Mouse (Mus musculus) liver, postnatal 0 days (tissue): ENCODE results near the gene Olfr516. TPM values are rescaled to one million over a fixed set of nuclear protein-coding genes. Genes with fewer than 3 reads are reported as not detected.

Source experiments
- ATAC-seq: fragments of 200-750 bp; cut with Nextera tagmentation; 2 replicates; pipeline ENCODE4 v1.8.0; 2017; ENCODE audit warnings: mild to moderate bottlenecking, moderate library complexity
- DNase-seq: peaks from one replicate; pipeline ENCODE4 v3.0.0-alpha.2; 2016
- H3K27ac ChIP-seq: fragments of 300-500 bp; sonication (generic); 2 replicates; pipeline ENCODE4 v1.5.1; 2014; ENCODE audit warnings: antibody characterized with exemption, moderate library complexity, mild to moderate bottlenecking, low read depth
- H3K27me3 ChIP-seq: fragments of 300-500 bp; sonication (generic); 2 replicates; pipeline ENCODE4 v1.6.1; 2014; ENCODE audit warnings: low read length, control low read depth, mixed read lengths; ENCODE audit not compliant: insufficient read depth
- H3K36me3 ChIP-seq: fragments of 300-500 bp; sonication (generic); replicated peaks from 2 replicates; pipeline ENCODE4 v1.6.1; 2014; ENCODE audit warnings: mild to moderate bottlenecking, control low read depth, low read length, moderate library complexity, mixed read lengths; ENCODE audit not compliant: insufficient read depth
- H3K4me1 ChIP-seq: fragments of 300-500 bp; sonication (generic); 2 replicates; pipeline ENCODE4 v1.6.1; 2014; ENCODE audit warnings: antibody characterized with exemption, mild to moderate bottlenecking, control low read depth; ENCODE audit not compliant: insufficient read depth
- H3K4me2 ChIP-seq: fragments of 300-500 bp; sonication (generic); 2 replicates; pipeline ENCODE4 v1.6.1; 2014; ENCODE audit warnings: low read depth, mild to moderate bottlenecking, low read length, moderate library complexity, mixed read lengths
- H3K4me3 ChIP-seq: fragments of 300-500 bp; sonication (generic); 2 replicates; pipeline ENCODE4 v1.5.1; 2014; ENCODE audit warnings: low read depth, low read length
- H3K9ac ChIP-seq: fragments of 300-500 bp; sonication (generic); replicated peaks from 2 replicates; pipeline ENCODE4 v1.6.1; 2014; ENCODE audit warnings: mild to moderate bottlenecking, moderate library complexity
- H3K9me3 ChIP-seq: fragments of 300-500 bp; sonication (generic); 2 replicates; pipeline ENCODE4 v1.6.1; 2016; ENCODE audit warnings: mild to moderate bottlenecking, control low read depth, low read length, mixed read lengths
- CTCF ChIP-seq: sonication (generic); IDR thresholded peaks from 2 replicates; pipeline ENCODE4 v1.5.1; 2016; ENCODE audit warnings: antibody characterized with exemption, low read depth
- EP300 ChIP-seq: IDR thresholded peaks from 2 replicates; pipeline ENCODE4 v1.6.1; 2016; ENCODE audit warnings: antibody characterized with exemption, low read depth, mild to moderate bottlenecking
- WGBS: fragments of 180-500 bp; shearing (Covaris S2); extraction: QIAGEN DNeasy Blood & Tissue Kit; methylation state at CpG from one replicate; pipeline ENCODE4 v1.1.7; 2014; ENCODE audit not compliant: insufficient replicate concordance; 5-methylcytosine and 5-hydroxymethylcytosine counted together
- polyA plus RNA-seq: library from polyadenylated mRNA; unstranded; fragments of >200 nt; fragmentation: Nextera tagmentation; extraction: Ambion mirVana; gene quantifications from 2 replicates; pipeline ENCODE4 v1.2.1, GENCODE M21; 2015

Gene Olfr516
- polyA plus RNA-seq, 1 experiment from 2014 or later, result not detected

GRCm38 (mm10) chr7:108797205-108797933, 53.0 kb downstream of the Olfr516 start:
- H3K4me2 ChIP-seq, result no peak overlapping the region
- H3K4me1 ChIP-seq, result no peaks in the 10 kb centered on the region
- no peak for ATAC-seq
- no peak overlapping the region for H3K4me3 ChIP-seq
- H3K9me3 ChIP-seq, result no peaks in the 10 kb centered on the region
- H3K27ac ChIP-seq, result no peak overlapping the region
- H3K9ac ChIP-seq, result no peak overlapping the region
- H3K36me3 ChIP-seq, result no peaks in the 10 kb centered on the region
- no peak for DNase-seq
- TF ChIP-seq CTCF, result no peak
- no peak for TF ChIP-seq EP300
- 47% methylated on average over 1 of the region's 1 CpGs for WGBS
- H3K27me3 ChIP-seq, result no peaks in the 10 kb centered on the region

Other genes with a start within 250 kb of the Olfr516 start
- gene Olfr506, start 239.7 kb downstream of the Olfr516 start, polyA plus RNA-seq, result not detected in 2 replicates
- not detected in 2 replicates for gene Olfr507, start 228.7 kb downstream of the Olfr516 start, polyA plus RNA-seq
- not detected in 2 replicates for gene Olfr508, start 220.5 kb downstream of the Olfr516 start, polyA plus RNA-seq
- not detected in 2 replicates for gene Olfr509, start 198.6 kb downstream of the Olfr516 start, polyA plus RNA-seq
- gene Olfr510, start 184.1 kb downstream of the Olfr516 start, polyA plus RNA-seq, result not detected in 2 replicates
- not detected in 2 replicates for gene Olfr512, start 137.2 kb downstream of the Olfr516 start, polyA plus RNA-seq
- not detected in 2 replicates for gene Olfr513, start 99.6 kb downstream of the Olfr516 start, polyA plus RNA-seq
- gene Olfr514, start 24.5 kb downstream of the Olfr516 start, polyA plus RNA-seq, result not detected in 2 replicates
- not detected in 2 replicates for gene Olfr517, start 21.9 kb upstream of the Olfr516 start, polyA plus RNA-seq
- not detected in 2 replicates for gene Olfr518, start 34.5 kb upstream of the Olfr516 start, polyA plus RNA-seq
- gene Olfr519, start 43.9 kb upstream of the Olfr516 start, polyA plus RNA-seq, result not detected in 2 replicates
- gene Nlrp10, start 79.6 kb upstream of the Olfr516 start, polyA plus RNA-seq, result not detected in 2 replicates
- 34.6 and 36.9 TPM in 2 replicates for gene Eif3f, start 83.9 kb upstream of the Olfr516 start, polyA plus RNA-seq
- gene Tub, start 99.8 kb upstream of the Olfr516 start, polyA plus RNA-seq, result not detected in 2 replicates
- gene Ric3, start 232.8 kb upstream of the Olfr516 start, polyA plus RNA-seq, result 0.33 and 0.36 TPM in 2 replicates